Mouse (Mus musculus) liver, embryonic 14.5 days (tissue): ENCODE measurements around the gene Shisa6.

ENCODE experiments used
- CTCF ChIP-seq: IDR thresholded peaks from 2 replicates; pipeline ENCODE4 v1.5.1; 2016; ENCODE audit warnings: antibody characterized with exemption, low read depth, control low read depth
- EP300 ChIP-seq: IDR thresholded peaks from 2 replicates; pipeline ENCODE4 v1.6.1; 2016; ENCODE audit warnings: antibody characterized with exemption, low read depth

GRCm38 (mm10) chr11:66442631-66443030 is 83.1 kb downstream of the Shisa6 start:
- TF ChIP-seq CTCF (no peak), EP300 (no peak)
